Mouse (Mus musculus) heart, postnatal 4 days (tissue): Measurements from ENCODE around the gene Ifnl3. TPM values are rescaled to one million over a fixed set of nuclear protein-coding genes. Genes with fewer than 3 reads are reported as not detected.
"Not testable (repeated sequence)": the region's sequence is repeated elsewhere in the genome, so short reads cannot be mapped to it uniquely, and the experiment has no call there.

Source experiments
- DNase-seq: peaks from one replicate; pipeline ENCODE4 v3.0.0; 2021
- total RNA-seq, 2 experiments: library from RNA; stranded (reverse); gene quantifications; 2 replicates each; pipeline ENCODE4 v1.2.3; 2021

Gene Ifnl3
- total RNA-seq: not detected

DNA sequence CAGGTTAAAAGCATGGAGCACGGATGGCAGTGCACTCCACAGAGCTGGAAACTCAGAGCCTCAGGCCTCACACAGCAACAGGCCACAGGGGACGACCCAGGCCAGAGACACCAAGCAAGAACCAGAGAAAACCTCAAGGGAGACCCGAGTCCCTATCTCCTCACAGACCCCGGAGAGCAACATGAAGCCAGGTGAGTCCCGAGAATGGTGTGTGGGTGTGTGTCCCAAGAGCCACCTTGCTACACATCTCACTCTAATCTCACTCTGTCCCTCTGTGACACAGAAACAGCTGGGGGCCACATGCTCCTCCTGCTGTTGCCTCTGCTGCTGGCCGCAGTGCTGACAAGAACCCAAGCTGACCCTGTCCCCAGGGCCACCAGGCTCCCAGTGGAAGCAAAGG, at the start of gene Ifnl3:
Gene Ifnl3 (plus strand): TSS at position 301 of the 400 bp plus-strand sequence.
- DNase-seq: not testable (repeated sequence)

- DNase-seq: no peak
Observed at GRCm38 (mm10) chr7:28476191-28476590, 46.4 kb upstream of the Ifnl3 start.

- DNase-seq: no peak
Observed at GRCm38 (mm10) chr7:28477363-28477762, 45.3 kb upstream of the Ifnl3 start.

DNA sequence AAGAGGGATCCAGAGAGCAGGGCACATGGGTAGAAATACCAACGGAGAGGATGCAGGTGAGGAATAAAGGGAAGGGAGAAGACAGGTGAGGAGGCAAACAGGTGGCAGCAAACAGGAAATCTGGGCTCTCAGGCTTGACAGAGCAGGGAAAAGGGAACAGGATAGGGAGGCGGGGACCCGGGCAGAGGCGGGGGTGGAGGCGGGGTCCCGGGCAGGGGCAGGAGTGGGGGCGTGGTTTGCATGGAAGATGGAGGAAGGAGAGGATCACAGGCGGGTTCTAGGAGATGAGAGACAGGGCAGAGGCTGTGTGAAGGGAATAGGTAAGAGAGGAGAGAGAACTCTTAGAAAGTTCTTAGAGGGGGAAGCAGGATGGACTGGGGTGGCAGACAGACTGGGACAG, 43.8 kb upstream of the Ifnl3 start:
- no peak for DNase-seq

- no peak for DNase-seq
Observed at GRCm38 (mm10) chr7:28482854-28483253, 39.8 kb upstream of the Ifnl3 start.

GRCm38 (mm10) chr7:28484192-28484591, 38.4 kb upstream of the Ifnl3 start:
- no peak for DNase-seq

DNA sequence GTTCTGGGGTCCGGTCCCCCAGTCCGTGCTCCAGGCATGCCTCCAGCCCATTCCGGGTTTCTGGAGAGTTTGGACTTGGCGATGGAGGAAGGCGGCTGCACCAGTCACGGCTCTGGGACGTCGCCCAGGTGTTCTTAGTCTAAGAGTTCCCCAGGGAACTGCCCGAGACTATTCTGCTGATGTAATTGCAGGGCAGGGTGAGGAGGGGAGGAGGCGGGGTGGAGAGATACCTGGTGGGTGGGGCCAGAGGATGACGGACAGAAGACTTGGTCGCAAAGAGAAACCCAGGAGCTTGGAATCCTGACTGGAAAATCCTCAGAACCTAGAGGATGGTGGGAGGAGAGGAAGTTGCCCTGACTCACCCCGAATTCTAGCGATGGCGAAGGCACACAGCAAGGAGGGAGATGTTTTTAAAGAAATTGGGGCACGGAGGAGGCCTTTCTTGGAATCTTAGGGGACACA, 34.6 kb upstream of the Ifnl3 start:
- no peak for DNase-seq

DNA sequence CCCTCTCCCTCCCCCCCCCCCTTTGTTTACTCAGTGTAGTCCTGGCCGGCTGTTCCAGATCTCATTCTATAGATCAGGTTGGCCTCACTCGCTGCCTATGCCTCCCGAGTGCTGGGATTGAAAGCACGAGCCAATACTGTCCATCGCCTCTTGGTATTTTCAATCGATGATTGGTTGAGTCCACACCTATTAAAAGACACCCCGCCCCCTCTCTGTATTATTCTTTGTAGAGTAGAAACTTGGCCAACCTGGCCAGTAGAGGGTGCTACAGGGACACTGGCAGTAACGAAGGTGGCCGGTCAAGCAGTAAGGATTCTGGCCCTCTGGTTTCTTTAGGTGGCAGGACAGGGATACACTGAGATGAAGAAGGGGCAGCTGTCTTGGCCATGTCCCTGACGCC, 32.2 kb upstream of the Ifnl3 start:
- DNase-seq: peak; percentile 64

- no peak for DNase-seq
Observed at GRCm38 (mm10) chr7:28490903-28491302, 31.7 kb upstream of the Ifnl3 start.

DNA sequence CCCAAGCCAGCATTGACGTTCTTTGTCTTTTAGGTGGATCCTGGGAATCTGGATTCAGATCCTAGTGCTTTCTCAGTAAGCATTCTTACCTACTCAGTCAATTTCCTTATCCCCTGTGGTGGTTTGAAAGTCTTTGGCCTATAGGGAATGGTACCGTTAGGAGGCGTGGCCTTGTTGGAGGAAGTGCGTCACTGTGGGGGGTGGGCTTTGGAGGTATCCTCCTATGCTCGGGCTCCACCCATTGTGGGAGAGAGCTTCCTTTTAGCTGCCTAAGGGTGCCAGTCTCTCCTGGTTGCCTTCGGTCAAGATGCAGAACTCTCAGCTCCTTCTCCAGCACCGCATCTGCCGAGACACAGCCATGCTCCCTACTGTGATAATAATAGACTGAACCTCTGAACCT, 30.3 kb upstream of the Ifnl3 start:
- no peak for DNase-seq

GRCm38 (mm10) chr7:28495426-28495825, 27.2 kb upstream of the Ifnl3 start:
- no peak for DNase-seq

DNA sequence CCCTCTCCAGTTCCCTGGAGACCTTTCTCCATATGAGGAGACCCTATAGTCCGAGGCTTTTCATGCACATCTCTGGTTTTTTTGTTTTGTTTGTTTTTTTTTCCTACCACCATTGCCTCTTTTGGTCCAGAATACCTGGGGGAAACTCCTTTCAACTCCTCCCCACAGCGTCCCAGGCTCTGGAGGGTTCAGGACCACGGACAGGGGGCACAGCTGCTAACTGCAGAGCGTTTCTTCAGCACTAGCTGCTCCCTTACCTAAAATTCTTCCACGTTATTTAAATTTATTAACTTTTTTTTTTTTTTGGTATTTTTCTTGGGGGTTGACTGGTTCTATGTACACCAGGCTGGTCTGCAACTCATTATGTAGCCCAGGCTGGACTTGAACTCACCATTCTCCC, 17.1 kb upstream of the Ifnl3 start:
- peak; percentile 32 for DNase-seq

- not testable (repeated sequence) for DNase-seq
Observed at GRCm38 (mm10) chr7:28509121-28509520, 13.5 kb upstream of the Ifnl3 start.

DNA sequence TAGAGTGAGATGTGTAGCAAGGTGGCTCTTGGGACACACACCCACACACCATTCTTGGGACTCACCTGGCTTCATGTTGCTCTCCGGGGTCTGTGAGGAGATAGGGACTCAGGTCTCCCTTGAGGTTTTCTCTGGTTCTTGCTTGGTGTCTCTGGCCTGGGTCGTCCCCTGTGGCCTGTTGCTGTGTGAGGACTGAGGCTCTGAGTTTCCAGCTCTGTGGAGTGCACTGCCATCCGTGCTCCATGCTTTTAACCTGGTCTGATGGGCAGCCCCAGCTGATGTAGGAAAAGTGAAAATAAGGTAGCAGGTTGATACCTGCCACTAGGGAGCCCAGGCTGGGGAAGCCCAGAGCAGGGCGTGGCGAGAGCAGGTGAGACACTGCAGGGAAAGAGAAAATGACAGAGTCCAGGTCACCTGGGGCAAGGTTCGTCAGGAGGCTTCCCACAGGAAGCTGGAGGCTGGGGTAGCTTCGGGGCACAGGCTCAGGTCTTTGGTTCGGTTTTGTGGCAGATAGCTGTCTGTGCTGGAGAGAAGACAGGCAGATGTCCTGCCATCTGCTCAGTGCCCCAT, 12.1 kb upstream of the Ifnl3 start, which contains the start of gene Ifnl2:
Gene Ifnl2 (minus strand): TSS at position 51 of the 570 bp plus-strand sequence.
- DNase-seq: not testable (repeated sequence)

GRCm38 (mm10) chr7:28511441-28511840, 11.2 kb upstream of the Ifnl3 start:
- no peak for DNase-seq

DNA sequence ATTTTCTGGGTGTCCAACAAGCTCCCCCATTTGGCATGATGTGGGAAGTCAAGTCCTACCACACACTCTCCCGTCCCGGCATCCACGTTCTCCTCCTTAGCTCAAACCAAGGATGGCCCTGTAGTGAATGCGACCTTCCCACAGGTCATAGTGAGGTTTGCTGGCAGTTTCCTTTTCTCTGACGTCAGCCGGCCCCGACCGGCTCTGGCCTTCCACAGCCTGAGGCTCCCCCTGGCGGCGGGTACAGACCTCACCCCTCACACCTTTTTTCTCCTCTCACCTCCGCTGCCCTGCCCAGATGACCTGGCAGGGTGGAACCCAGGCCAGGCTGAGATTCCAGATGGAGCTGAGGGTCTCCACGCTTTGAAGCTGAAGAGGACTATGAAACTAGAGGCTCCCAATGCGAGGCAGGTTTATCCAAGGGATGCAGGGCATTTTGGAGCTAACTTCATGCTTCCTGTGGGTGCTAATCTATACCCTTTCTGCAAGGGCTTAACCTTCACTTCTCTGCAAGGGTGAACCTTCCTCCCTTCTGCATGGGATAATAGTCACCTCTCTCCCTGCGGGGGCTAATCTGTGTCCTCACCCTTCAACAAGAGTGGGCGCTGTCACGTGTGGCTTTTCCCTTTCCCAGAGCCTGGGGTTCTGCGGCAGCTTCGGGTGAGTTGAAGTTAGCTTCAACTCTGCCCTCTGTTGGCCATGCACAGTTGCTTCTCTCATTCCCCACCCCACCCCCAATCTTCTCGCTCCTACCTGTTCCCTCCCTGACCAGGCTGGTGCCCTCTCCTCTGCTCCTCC, 5.5 kb downstream of the Ifnl3 start:
- peak; percentile 89 for DNase-seq

GRCm38 (mm10) chr7:28532005-28532404, 9.4 kb downstream of the Ifnl3 start:
- DNase-seq: no peak

DNA sequence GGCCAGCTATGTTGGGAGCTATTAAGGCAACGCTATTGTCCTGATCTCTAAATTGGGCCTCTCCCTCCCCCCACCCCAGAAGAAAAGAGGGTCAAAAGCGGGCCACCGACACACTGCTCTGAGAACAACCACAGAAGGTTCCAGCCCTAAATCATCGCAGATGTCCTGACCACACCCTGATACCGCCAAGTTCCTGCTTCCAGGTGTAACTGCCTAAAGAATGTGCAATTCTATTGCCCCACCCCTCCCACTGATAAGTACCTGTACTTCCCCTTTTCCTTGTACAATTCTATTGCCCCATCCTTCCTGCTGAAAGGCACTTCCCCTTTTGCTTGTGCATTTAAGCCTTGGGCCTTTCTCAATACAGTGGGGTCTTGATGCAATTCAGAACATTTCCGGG, 16.2 kb downstream of the Ifnl3 start:
- not testable (repeated sequence) for DNase-seq

GRCm38 (mm10) chr7:28540526-28540925, 17.9 kb downstream of the Ifnl3 start, which contains the start of gene Sycn:
Gene Sycn, plus strand, starts transcription at chr7:28540885.
- DNase-seq: no peak

DNA sequence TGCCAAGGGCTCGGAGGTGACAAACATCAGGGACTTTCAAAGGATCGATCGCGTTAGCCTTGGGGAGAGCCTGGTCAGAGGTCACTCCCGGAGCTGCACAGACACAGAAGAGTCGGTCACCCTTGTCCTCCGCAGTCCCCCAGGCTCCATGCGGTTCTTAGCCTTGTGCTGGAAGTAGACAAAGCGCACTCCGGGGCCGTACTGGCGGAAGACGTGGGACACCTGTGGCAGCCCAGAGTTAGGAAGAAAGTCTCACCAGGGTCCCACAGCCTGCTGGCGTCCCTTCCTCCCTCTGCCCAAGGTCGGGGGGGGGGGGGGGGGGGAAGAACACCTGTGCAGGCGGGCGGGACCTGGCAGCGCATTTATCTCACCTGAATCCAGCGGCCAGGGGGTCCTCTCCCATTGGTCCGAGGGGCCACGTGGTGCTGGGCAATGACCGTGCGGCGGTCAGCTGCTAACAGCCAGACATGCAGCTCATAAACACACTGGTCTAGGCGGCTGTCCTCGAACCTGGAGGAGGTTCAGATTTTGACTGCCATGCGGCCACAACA, 21.5 kb downstream of the Ifnl3 start:
- DNase-seq: no peak

DNA sequence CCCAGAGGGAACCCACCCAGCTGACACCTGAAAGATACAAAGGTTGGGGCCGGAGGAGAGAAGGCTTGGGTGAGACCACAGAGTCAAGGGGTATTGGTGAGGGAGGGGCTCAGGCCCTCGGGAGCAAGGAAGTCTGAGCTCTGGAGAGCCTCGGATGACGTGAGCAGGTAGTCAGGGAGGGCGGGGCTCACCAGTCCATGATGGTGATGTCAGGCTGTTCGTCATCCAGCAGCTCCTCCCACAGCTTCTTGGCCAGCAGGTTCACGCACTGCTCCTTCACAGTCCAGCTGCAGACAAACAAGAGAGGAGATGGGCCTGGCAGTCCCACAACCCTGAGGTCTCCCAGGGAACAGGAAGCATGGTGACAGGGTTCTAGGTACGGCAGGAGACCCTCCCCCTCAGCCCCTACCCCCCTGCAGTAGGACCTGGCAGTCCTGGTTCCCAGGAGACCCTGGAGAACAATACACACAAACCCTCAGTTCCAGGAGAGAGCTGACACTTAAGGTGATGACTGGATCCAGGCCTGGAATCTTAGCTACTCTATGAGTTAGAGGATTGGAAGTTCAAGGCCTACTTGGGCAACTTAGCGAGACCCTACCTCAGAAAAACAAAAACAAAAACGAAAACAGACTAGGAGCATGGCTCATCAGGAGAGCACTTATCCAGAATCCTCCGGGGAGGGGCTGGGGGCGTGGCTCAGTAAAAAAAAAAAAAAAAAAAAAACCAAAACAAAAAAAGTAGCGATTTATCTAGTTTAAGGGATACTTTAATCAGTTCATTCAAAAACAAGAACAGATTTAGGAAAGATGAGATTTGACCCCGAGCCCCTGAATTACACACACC, 22.6 kb downstream of the Ifnl3 start:
- no peak for DNase-seq

DNA sequence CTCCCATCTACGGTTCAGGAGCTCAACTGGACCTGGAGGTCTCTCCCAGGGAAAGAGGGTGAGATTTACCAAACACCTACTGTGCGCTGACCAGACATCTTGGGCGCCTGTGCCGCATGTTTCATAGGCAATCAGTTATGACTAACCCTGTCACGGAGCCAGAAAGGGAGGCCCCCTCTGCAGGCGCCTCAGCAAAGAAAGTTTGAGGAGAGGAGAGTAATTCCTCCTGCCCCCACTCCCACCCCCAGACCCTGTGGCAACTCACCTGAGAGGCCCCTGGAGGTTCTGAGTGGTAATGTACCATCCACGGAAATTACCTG, 23.2 kb downstream of the Ifnl3 start:
- no peak for DNase-seq

- no peak for DNase-seq
Observed at GRCm38 (mm10) chr7:28546649-28547048, 24.0 kb downstream of the Ifnl3 start.
